Mouse (Mus musculus): Measurements from ENCODE around the gene Rnf44.

Rnf44 gene

DNA sequence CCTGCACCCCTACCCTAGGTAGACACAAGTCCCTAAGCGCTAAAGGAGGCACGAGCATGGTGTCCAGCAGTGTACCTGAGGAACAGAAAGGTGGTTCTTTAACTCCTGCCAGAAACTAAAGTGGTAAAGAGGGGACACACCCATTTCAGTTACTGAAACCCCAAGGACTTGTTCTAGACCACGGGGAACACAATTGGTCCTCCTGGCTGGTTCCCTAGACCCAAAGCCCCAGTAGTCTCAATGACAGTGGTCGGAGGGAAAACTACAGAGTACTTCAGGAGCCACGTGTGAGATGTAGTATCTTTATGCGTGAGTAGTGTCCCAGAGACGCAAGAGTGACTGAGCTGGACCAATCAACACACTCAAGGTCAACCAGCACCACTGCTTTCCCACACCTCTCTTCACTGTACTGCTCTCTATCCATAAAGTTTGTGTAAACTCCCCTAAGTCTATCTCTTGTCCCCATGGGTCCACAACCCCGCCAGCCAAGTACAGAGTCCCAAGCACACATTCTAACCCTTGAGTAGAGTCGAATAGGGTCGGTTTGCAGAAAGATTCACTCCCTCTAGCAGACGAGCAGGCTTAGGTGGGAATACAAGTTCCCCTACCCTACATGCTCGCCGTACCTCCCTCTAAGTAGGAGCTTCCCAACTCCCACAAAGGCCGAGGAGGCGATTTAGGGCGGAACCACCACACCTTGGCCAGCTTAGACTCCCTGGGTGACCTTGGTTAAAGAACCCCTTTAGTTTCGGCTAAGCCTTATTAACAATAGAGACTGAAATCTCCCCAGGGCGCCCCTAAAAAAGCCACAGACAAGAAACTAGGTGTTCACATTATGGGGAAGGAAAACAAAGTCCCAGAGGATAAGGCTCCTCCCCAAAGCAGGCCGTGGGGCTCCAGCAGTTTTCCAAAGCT lies 7.3 kb downstream of the Rnf44 start:
- DNase-seq (ENCODE audit: low read depth) = no peak

DNA sequence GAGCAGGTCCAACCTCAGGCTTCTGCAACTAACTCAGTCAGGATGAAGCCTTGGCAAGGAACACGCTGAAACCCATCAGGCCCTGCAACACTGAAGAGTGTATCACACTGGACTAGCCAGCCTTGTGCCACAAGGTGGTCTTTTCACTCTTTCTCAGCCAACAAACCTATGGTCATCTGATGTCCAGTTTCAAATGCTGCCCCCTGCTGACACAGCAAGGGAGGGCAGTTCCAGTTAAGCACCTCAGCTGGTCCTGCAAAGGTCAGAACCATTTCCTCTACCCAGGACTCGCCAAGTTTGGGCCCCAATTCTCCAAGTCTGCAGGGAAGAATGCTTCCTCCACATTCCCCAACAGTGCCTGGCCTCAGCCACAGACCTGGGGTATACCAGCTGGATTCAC lies 8.5 kb downstream of the Rnf44 start:
- DNase-seq (ENCODE audit: low read depth) = no peak

DNA sequence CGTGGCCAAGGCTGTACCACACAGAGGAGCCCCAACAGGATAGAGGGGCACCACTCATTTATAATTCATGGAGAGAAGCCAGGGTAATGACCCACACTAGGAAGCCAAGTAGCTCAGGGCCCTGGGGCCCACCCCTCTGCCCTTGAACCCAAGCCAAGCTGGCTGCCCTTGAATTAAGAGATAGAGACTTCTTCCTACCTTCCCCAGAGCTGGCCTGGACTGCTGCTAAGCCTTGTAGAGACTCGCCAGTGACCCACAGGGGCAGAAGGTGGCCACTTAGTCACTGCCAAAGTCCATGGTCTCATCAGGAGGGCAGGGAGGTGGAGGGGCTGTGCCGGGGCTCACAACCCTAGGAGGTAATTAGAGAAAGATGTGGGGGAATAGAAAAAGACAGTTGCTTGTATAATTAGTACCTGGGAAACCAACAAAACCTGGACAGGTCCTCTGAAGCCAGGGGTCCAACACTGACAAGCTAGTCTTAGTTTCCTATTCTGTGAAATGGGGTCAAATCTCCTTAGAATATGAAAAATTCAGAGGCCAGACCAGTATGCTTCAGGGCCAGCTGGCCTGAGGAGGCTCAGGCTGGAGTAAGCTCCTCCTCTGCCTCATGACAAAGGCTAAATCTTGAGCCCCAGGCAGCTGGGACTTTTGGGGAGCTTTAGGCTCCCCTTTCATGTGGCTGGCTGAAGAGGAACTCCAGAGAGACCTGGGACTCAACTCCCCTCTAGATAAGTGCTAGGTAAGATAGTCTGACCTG lies 9.4 kb downstream of the Rnf44 start:
- DNase-seq (ENCODE audit: low read depth) = no peak

GRCm38 (mm10) chr13:54683301-54683700 lies 10.4 kb downstream of the Rnf44 start:
- no peak for DNase-seq (ENCODE audit: low read depth)

DNA sequence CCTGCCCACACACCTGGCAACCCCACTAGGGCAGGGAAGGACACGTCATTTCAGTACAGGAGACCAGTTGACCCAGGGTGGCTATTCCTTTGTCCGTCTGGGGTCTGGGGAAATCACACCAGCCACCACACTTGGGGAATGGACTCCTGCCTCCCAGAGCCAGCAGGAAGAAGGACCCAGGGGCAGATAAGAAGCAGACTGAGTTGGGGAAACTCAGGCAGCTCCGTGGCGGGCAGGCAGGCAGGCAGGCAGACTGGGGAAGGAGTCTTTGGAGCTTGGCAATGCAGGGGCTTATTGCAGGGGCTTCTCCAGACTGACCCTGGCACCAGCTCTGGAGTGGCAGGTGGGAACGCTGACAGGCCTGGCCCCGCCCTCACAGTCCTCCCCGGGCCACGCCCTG lies 12.4 kb downstream of the Rnf44 start:
- no peak for DNase-seq (ENCODE audit: low read depth)

GRCm38 (mm10) chr13:54680184-54680853 lies 13.4 kb downstream of the Rnf44 start:
- DNase-seq (ENCODE audit: low read depth) = no peak

DNA sequence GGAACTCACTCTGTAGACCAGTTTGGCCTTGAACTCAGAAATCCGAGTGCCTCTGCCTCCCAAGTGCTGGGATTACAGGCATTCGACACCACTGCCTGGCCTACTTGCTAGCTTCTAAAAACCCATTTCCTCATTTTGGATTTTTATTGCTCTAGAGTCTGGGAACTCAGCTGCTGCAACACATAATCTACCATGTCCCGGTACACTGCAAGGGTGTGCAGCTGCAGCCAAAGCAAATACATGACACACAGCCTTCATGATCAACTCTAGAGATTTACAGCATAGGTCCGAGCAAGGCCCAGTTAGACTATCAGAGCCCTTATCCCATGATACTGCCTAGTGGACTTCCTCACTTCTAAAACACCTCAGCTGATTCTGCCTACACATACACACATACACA lies 15.4 kb downstream of the Rnf44 start:
- no peak for DNase-seq (ENCODE audit: low read depth)

DNA sequence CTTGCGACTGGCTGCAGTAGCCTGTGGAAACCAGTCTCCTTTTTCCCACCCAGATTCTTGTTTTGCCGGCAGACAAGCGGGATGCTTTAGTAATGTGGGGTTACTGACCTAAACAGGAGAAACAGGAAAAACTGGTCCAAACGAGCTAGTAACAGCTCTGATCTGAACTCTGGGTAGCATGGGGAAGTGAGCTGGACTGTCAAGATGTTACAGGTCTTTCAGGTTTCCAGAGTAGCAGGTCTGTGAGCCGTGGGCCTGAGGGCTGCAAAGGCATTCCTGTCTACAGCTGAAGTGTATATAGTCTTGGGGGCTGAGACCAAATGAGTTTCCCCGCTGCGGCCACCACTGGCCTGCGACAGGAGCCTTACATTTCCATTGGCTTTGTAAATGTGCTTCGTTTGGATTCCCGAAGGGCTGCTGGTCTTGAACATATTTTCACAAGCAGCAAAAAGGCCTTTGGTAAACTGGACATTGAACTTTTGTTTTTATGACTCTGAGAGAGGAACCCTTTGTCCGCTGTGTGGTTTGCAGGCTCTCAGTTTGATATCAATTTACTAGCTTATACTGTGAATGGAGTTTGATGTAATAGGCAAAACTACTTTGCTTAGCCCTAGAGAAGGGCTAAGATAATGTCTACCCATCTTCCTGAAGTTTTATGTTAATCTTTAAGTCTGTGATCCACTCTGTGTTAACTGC lies 17.7 kb downstream of the Rnf44 start:
- DNase-seq (ENCODE audit: low read depth) = no peak

- DNase-seq (ENCODE audit: low read depth) = no peak
Measured at GRCm38 (mm10) chr13:54670491-54670890, 23.2 kb downstream of the Rnf44 start.

- DNase-seq (ENCODE audit: low read depth) = no peak
Measured at GRCm38 (mm10) chr13:54665062-54665461, 28.6 kb downstream of the Rnf44 start.

DNA sequence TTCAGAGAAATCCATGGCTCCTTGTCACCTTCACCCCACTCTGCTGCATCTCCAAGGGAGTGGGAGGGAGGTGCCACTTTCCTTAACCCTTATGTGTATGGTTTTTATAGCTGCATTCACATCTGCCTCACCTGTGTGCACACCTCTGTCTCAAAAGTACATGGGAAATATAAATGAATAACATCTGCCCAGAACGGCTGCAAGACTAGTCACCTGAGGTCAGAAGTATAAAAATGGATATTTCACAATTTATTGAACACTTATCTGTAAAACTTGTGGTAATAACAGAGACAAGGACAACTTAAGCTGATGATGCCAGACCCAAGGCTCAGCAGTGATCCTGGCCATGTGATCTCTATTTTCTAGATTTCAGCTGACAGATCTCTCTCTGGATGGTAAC lies 29.2 kb downstream of the Rnf44 start:
- no peak for DNase-seq (ENCODE audit: low read depth)

DNA sequence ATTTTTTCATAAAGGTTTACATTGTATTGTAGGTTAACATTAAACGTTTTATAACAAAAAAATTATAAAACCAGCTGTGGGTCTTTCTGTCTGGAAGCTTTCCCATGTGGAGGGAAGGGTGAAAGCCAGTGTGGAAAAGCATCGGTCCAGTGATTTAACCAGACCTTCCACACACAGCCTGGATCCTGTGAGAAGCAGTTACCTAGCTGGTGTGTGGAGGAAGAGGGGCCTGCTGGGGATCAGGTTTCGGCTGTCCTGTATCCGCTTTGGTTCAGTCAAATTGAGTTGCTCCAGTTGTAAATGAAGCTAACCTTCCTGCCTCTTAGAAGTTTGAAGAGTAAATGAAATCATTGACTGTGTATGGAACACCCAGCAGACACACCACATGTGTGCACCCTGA lies 29.7 kb downstream of the Rnf44 start:
- DNase-seq (ENCODE audit: low read depth) = no peak

DNA sequence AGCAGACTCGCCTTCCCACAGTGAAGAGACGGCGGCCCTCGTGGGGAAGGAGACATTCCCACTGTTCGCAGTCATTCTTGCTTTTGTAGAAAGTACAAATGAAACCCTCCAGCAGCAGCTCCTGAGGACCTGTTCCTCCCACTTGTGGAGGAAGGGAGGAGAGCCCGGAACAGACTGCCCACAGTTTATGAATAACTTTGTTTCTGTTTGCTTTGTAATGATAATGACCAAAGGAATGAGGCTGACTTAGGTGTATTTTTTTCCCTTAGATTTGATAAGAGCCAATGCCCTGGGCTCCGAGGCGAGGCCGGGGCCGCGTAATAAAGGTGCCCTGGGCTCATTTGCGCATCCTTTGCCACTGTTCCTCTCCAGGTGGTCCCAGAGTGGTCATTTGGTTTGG lies 32.3 kb downstream of the Rnf44 start:
- DNase-seq (ENCODE audit: low read depth) = no peak

DNA sequence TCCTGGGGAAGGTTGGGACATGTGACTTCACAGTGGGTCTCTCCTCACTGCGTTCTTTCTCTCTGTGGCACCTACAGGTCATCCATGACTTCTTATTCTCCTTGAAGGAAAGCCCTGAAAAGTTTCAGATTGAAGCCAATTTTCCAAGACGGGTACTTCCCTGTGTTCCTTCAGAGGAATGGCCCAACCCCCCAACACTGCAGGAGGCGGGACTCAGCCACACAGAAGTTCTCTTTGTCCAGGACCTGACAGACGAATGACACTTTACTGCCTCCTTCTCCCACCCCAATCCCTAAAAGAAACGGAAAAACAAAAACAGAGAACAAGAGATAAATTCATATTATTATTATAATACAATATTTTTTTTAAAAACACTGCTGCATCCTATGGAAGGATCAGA lies 32.8 kb downstream of the Rnf44 start:
- DNase-seq (ENCODE audit: low read depth) = no peak

DNA sequence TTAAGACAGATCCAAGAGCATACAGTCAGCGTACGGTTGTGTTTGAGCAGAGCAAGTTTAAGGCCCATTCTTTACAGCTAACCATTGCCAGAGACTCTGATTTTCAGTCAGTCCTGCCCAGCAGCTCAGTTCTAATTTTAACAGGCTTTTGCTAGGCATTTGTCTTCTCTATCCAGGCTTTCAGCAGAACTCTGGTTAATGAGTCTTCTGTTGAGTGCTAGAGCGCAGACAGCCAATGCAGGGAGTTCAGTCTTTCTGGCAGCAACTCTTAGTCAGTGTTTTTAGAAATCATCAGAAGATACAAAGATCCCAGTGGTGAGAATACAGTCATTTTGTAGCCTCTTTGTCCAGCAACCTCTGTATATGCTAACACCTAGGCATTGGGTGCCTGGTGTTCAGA lies 43.2 kb downstream of the Rnf44 start:
- DNase-seq (ENCODE audit: low read depth) = no peak

DNA sequence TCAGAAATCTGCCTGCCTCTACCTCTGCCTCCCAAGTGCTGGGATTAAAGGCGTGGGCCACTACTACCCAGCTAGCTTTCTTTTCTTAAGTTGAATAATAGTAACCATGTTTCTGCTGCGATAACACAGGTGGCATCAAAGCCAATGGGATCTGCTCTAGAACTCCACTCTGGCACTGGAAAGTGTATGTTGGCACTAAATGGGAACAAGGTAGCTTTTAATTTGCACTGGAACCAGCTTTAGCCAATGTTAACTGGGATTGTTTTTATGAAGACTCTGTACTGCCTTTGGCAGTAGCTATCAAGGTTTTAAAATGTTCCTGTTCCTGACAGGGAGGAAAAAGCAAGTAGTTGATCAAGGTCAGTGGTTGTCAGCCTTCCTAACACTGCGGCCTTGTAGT lies 58.7 kb downstream of the Rnf44 start:
- no peak for DNase-seq (ENCODE audit: low read depth)

DNA sequence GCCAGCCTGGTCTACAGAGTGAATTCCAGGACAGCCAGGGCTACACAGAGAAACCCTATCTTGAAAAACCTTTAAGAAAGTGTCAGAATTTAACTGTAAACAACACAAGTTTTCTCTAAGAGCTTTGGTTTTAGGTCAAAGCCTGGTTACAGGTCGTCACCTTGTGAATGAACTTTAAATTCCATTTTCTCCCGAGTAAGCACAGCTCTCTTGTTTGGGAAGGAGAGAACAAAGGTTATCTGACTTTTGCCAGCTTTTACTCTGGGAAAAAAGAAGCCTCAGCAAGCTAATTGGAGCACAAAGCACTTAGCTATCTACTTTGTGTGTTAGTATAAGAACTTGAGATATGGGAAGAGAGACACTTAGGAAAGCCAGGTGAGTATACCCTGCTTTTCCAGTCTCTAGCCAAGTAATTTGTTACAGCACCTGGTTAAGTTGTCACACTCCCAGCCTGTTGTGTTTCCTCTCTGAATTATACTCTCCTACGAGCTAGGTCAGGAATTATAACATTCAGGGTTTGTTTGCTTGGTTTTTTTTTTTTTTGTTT lies 60.9 kb downstream of the Rnf44 start:
- DNase-seq (ENCODE audit: low read depth) = no peak
